Mouse (Mus musculus) hindbrain, embryonic 11.5 days (tissue): ENCODE measurements around the gene Jdp2. TPM values are rescaled to one million over a fixed set of nuclear protein-coding genes. Genes with fewer than 3 reads are reported as not detected.

Experiments used
- ATAC-seq: fragments of 200-750 bp; cut with Nextera tagmentation; 2 replicates; pipeline ENCODE4 v1.8.0; 2017; ENCODE audit warnings: mild to moderate bottlenecking, moderate TSS enrichment, moderate library complexity; ENCODE audit not compliant: low FRiP score
- DNase-seq: peaks from one replicate; pipeline ENCODE4 v3.0.0-alpha.2; 2015; ENCODE audit warnings: low spot score
- H3K27ac ChIP-seq: fragments of 300-500 bp; sonication (generic); 2 replicates; pipeline ENCODE4 v1.5.1; 2014; ENCODE audit warnings: mild to moderate bottlenecking, low read depth, low read length
- H3K27me3 ChIP-seq: fragments of 300-500 bp; sonication (generic); 2 replicates; pipeline ENCODE4 v1.6.1; 2014; ENCODE audit warnings: mild to moderate bottlenecking, low read length, moderate library complexity, mixed read lengths; ENCODE audit not compliant: control insufficient read depth, insufficient read depth
- H3K36me3 ChIP-seq: fragments of 300-500 bp; sonication (generic); 2 replicates; pipeline ENCODE4 v1.6.1; 2014; ENCODE audit warnings: mild to moderate bottlenecking, low read length, moderate library complexity, mixed read lengths; ENCODE audit not compliant: control insufficient read depth, insufficient read depth
- H3K4me1 ChIP-seq: fragments of 300-500 bp; sonication (generic); replicated peaks from 2 replicates; pipeline ENCODE4 v1.6.1; 2014; ENCODE audit warnings: low read length, mixed read lengths; ENCODE audit not compliant: control insufficient read depth, insufficient read depth
- H3K4me2 ChIP-seq: fragments of 300-500 bp; sonication (generic); replicated peaks from 2 replicates; pipeline ENCODE4 v1.6.1; 2014; ENCODE audit warnings: mild to moderate bottlenecking, low read depth, low read length
- H3K4me3 ChIP-seq: fragments of 300-500 bp; sonication (generic); 2 replicates; pipeline ENCODE4 v1.5.1; 2014; ENCODE audit warnings: low read depth, low read length
- H3K9ac ChIP-seq: fragments of 300-500 bp; sonication (generic); 2 replicates; pipeline ENCODE4 v1.6.1; 2014; ENCODE audit warnings: low read depth, low read length
- H3K9me3 ChIP-seq: fragments of 300-500 bp; sonication (generic); 2 replicates; pipeline ENCODE4 v1.6.1; 2016; ENCODE audit warnings: low read length; ENCODE audit not compliant: control insufficient read depth
- WGBS: fragments of 180-500 bp; shearing (Covaris S2); extraction: QIAGEN DNeasy Blood & Tissue Kit; methylation state at CpG from one replicate; pipeline ENCODE4 v1.1.7; 2014; 5-methylcytosine and 5-hydroxymethylcytosine counted together
- polyA plus RNA-seq: library from polyadenylated mRNA; unstranded; fragments of >200 nt; fragmentation: Nextera tagmentation; extraction: Ambion mirVana; gene quantifications from 2 replicates; pipeline ENCODE4 v1.2.1, GENCODE M21; 2014

Gene Jdp2
- polyA plus RNA-seq, 1 experiment from 2014 or later = 0.43 TPM

- Histone ChIP-seq H3K4me1 (no peaks in the 10 kb centered on the region), H3K4me2 (no peak overlapping the region), H3K27me3 (no peaks in the 10 kb centered on the region), H3K27ac (no peak overlapping the region), H3K9ac (no peak overlapping the region), H3K9me3 (no peaks in the 10 kb centered on the region), H3K36me3 (no peaks in the 10 kb centered on the region), H3K4me3 (no peak overlapping the region)
- DNase-seq = no peak
- ATAC-seq = no peak
- WGBS = 91% methylated on average over 9 of the region's 9 CpGs
These were observed 5.9 kb upstream of the Jdp2 start for GRCm38 (mm10) chr12:85592943-85593342.

DNA sequence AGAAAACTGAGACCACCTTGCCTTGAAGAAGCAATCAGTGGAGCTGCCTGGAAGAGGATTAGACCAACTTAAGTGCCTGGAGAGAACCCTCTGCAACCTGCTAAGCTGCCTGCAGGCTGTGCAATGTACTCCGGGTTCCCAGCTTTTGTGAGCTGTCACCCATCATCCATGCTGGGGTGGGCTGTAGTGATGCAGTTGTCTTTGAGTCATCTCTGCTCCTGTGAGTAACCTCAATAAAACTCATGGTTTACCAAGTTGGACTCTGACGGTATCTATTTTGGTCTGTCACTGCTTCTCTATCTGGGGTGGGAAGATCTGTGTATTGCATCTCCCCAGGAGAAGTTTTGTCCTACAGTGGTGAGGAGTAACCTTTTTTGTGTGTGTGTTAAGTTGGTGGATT, 4.4 kb upstream of the Jdp2 start:
- Histone ChIP-seq H3K9ac (no peak overlapping the region), H3K4me2 (no peak overlapping the region), H3K36me3 (no peaks in the 10 kb centered on the region), H3K27me3 (no peaks in the 10 kb centered on the region), H3K4me1 (peaks cover 3% of the 10 kb centered on the region; the same call in 1 of the 2 replicates), H3K4me3 (no peak overlapping the region), H3K9me3 (no peaks in the 10 kb centered on the region), H3K27ac (no peak overlapping the region)
- 77% methylated on average over 2 of the region's 2 CpGs for WGBS
- DNase-seq (no peak), ATAC-seq (no peak)

DNA sequence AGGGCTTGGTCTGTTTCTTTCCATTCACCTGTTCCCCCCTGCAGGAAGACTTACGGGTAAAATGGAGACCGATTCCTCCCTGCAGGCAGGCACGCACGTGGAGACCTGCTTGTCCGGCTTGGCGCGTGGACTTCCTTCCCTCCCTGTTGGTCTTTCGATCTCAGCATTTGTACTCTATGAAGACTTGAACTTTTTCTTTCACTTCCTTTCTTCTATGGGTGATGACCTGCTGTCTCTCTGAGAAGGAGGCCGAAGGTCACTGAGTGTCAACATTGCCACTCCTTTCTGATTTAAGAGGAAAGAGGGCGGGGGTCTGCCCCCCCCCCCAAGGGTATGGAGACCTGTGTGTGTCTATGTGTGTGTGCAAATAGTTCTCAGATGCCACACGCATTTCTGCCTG, 774 bp upstream of the Jdp2 start:
- WGBS = 41% methylated on average over 11 of the region's 11 CpGs
- H3K4me2 ChIP-seq = peak overlapping the region; percentile 82
- peak overlapping the region; percentile 67; the same call in 1 of the 2 replicates for H3K4me3 ChIP-seq

DNA sequence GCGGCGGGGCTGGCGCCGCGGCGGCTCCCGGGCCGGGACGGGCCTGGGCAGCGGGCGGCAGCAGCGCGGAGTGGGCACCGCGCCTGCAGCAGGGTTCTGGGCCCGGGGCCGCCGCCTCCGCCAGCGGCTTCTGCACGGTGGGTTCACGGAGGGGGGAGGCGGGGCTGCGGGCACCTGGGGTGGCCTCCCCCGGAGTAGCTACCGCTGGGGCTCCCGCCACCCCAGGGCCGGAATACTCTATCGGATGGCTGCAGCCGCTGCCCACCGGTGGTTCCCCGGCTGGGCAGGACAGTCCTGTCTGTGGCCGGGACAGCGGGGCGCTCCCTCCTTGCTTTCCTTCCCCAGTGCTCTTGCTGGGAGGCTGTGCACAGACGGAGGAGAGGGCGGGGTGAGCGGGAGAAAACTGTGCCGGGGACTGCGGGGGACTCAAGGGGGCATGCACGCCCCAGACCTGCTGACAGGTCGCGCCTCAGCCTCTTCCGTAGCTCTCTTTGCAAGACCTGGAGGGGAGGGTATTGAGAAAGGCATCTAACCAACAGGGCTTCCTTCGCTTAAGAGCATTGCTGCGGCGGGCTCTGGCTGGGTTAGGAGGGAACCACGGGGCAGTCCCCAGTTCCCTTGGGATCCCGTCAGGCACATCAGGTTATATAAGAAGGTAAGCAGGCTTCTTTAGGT, 788 bp downstream of the Jdp2 start:
- Histone ChIP-seq H3K4me2 (peak overlapping the region; percentile 82), H3K4me3 (peak overlapping the region; percentile 67), H3K4me1 (peaks cover 3% of the 10 kb centered on the region; the same call in 1 of the 2 replicates), H3K27me3 (no peaks in the 10 kb centered on the region; the same call in 1 of the 2 replicates), H3K27ac (peak overlapping the region; percentile 79), H3K36me3 (no peaks in the 10 kb centered on the region), H3K9me3 (no peaks in the 10 kb centered on the region), H3K9ac (peak overlapping the region; percentile 86)
- DNase-seq (peak; percentile 62), ATAC-seq (peak; percentile 78)
- WGBS = 1% methylated on average over 35 of the region's 49 CpGs

More for the DNA sequence above, 774 bp upstream of the Jdp2 start:
- Histone ChIP-seq H3K4me1 (peaks cover 3% of the 10 kb centered on the region; the same call in 1 of the 2 replicates), H3K27me3 (no peaks in the 10 kb centered on the region; the same call in 1 of the 2 replicates), H3K36me3 (no peaks in the 10 kb centered on the region), H3K27ac (no peak overlapping the region), H3K9ac (no peak overlapping the region; the same call in 1 of the 2 replicates), H3K9me3 (no peaks in the 10 kb centered on the region)
- no peak for ATAC-seq
- DNase-seq = no peak

- WGBS = 50% methylated on average over 7 of the region's 7 CpGs
- Histone ChIP-seq H3K4me3 (peak overlapping the region; percentile 67; the same call in 1 of the 2 replicates), H3K27ac (no peak overlapping the region), H3K4me1 (peaks cover 3% of the 10 kb centered on the region; the same call in 1 of the 2 replicates), H3K27me3 (no peaks in the 10 kb centered on the region; the same call in 1 of the 2 replicates), H3K9me3 (no peaks in the 10 kb centered on the region), H3K4me2 (peak overlapping the region; percentile 82), H3K36me3 (no peaks in the 10 kb centered on the region), H3K9ac (no peak overlapping the region)
- ATAC-seq = no peak
- DNase-seq = no peak
These were observed 1.8 kb downstream of the Jdp2 start for GRCm38 (mm10) chr12:85600637-85601036.

- Histone ChIP-seq H3K4me3 (no peak overlapping the region), H3K9ac (no peak overlapping the region), H3K4me1 (peaks cover 3% of the 10 kb centered on the region; the same call in 1 of the 2 replicates), H3K4me2 (no peak overlapping the region), H3K9me3 (no peaks in the 10 kb centered on the region), H3K36me3 (no peaks in the 10 kb centered on the region), H3K27me3 (no peaks in the 10 kb centered on the region; the same call in 1 of the 2 replicates), H3K27ac (no peak overlapping the region)
- ATAC-seq = no peak
- 90% methylated on average over 6 of the region's 6 CpGs for WGBS
- no peak for DNase-seq
These were observed 2.7 kb downstream of the Jdp2 start for GRCm38 (mm10) chr12:85601531-85601930.

DNA sequence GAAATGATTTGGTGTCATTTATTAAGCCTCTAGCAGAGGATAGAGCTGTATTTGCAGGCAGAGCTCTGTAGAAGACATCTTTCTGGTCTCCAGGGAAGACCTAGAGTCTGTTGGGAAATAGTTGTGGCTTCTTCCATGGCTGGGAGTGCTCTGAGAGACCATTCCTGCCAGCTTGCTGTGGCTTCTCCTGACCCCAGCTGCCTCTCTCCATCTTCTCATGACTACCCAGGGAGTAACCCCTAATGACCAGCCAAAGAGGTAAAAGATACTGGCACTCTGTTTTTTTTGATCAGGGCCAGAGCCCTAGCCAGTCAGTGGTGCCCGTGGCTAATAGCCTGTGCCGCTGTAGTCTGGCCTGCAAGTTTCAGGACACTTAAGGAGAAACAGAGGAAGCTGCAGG, 3.3 kb downstream of the Jdp2 start:
- WGBS = 92% methylated on average over 2 of the region's 2 CpGs
- no peak for ATAC-seq
- no peaks in the 10 kb centered on the region; the same call in 1 of the 2 replicates for H3K27me3 ChIP-seq
- no peaks in the 10 kb centered on the region for H3K36me3 ChIP-seq
- no peaks in the 10 kb centered on the region for H3K9me3 ChIP-seq
- H3K4me1 ChIP-seq = peaks cover 3% of the 10 kb centered on the region; the same call in 1 of the 2 replicates
- H3K27ac ChIP-seq = no peak overlapping the region
- H3K4me2 ChIP-seq = no peak overlapping the region
- no peak overlapping the region for H3K4me3 ChIP-seq
- DNase-seq = no peak
- no peak overlapping the region for H3K9ac ChIP-seq

- no peaks in the 10 kb centered on the region for H3K9me3 ChIP-seq
- no peaks in the 10 kb centered on the region; the same call in 1 of the 2 replicates for H3K27me3 ChIP-seq
- H3K36me3 ChIP-seq = no peaks in the 10 kb centered on the region
- H3K4me3 ChIP-seq = no peak overlapping the region
- ATAC-seq (no peak), DNase-seq (no peak)
- no peak overlapping the region for H3K9ac ChIP-seq
- H3K4me2 ChIP-seq = no peak overlapping the region
- WGBS = 78% methylated on average over 12 of the region's 12 CpGs
- H3K27ac ChIP-seq = no peak overlapping the region
- peaks cover 3% of the 10 kb centered on the region; the same call in 1 of the 2 replicates for H3K4me1 ChIP-seq
These were observed 4.0 kb downstream of the Jdp2 start for GRCm38 (mm10) chr12:85602811-85603210.

GRCm38 (mm10) chr12:85603767-85604166, 4.9 kb downstream of the Jdp2 start:
- DNase-seq (no peak), ATAC-seq (no peak)
- H3K4me3 ChIP-seq = no peak overlapping the region
- H3K4me2 ChIP-seq = no peak overlapping the region
- H3K9me3 ChIP-seq = no peaks in the 10 kb centered on the region
- no peak overlapping the region for H3K27ac ChIP-seq
- WGBS = 68% methylated on average over 9 of the region's 9 CpGs
- H3K4me1 ChIP-seq = no peaks in the 10 kb centered on the region
- H3K36me3 ChIP-seq = no peaks in the 10 kb centered on the region
- no peak overlapping the region for H3K9ac ChIP-seq
- H3K27me3 ChIP-seq = no peaks in the 10 kb centered on the region; the same call in 1 of the 2 replicates
